Mouse (Mus musculus) lung, postnatal 0 days (tissue): Measurements from ENCODE around the gene Olfr172. TPM values are rescaled to one million over a fixed set of nuclear protein-coding genes. Genes with fewer than 3 reads are reported as not detected.

Experiments
- ATAC-seq: fragments of 200-750 bp; cut with Nextera tagmentation; 2 replicates; pipeline ENCODE4 v1.8.0; 2017; ENCODE audit warnings: moderate library complexity
- DNase-seq: peaks from one replicate; pipeline ENCODE4 v3.0.0-alpha.2; 2016; ENCODE audit warnings: low spot score
- H3K27ac ChIP-seq: fragments of 300-500 bp; sonication (generic); 2 replicates; pipeline ENCODE4 v1.5.1; 2014; ENCODE audit warnings: antibody characterized with exemption, mild to moderate bottlenecking, low read length, mixed read lengths
- H3K27me3 ChIP-seq: fragments of 300-500 bp; sonication (generic); replicated peaks from 2 replicates; pipeline ENCODE4 v1.6.1; 2014; ENCODE audit warnings: low read length, mixed read lengths; ENCODE audit not compliant: insufficient read depth
- H3K36me3 ChIP-seq: fragments of 300-500 bp; sonication (generic); 2 replicates; pipeline ENCODE4 v1.6.1; 2014; ENCODE audit warnings: low read length, mixed read lengths; ENCODE audit not compliant: insufficient read depth
- H3K4me1 ChIP-seq: fragments of 300-500 bp; sonication (generic); 2 replicates; pipeline ENCODE4 v1.6.1; 2014; ENCODE audit warnings: antibody characterized with exemption, low read depth, low read length, mixed read lengths; ENCODE audit not compliant: insufficient read depth
- H3K4me2 ChIP-seq: fragments of 300-500 bp; sonication (generic); replicated peaks from 2 replicates; pipeline ENCODE4 v1.6.1; 2014; ENCODE audit warnings: low read depth, mild to moderate bottlenecking, low read length, moderate library complexity, mixed read lengths
- H3K4me3 ChIP-seq: fragments of 300-500 bp; sonication (generic); 2 replicates; pipeline ENCODE4 v1.5.1; 2014; ENCODE audit warnings: low read depth, low read length
- H3K9ac ChIP-seq: fragments of 300-500 bp; sonication (generic); replicated peaks from 2 replicates; pipeline ENCODE4 v1.6.1; 2014; ENCODE audit warnings: low read depth, mild to moderate bottlenecking
- H3K9me3 ChIP-seq: fragments of 300-500 bp; sonication (generic); 2 replicates; pipeline ENCODE4 v1.6.1; 2016; ENCODE audit warnings: low read length, mixed read lengths
- CTCF ChIP-seq: IDR thresholded peaks from 2 replicates; pipeline ENCODE4 v1.5.1; 2016; ENCODE audit warnings: antibody characterized with exemption, mild to moderate bottlenecking
- EP300 ChIP-seq: IDR thresholded peaks from 2 replicates; pipeline ENCODE4 v1.6.1; 2016; ENCODE audit warnings: antibody characterized with exemption, mild to moderate bottlenecking, control low read depth
- WGBS: fragments of 180-500 bp; shearing (Covaris S2); extraction: QIAGEN DNeasy Blood & Tissue Kit; methylation state at CpG from one replicate; pipeline ENCODE4 v1.1.7; 2014; 5-methylcytosine and 5-hydroxymethylcytosine counted together
- polyA plus RNA-seq: library from polyadenylated mRNA; unstranded; fragments of >200 nt; fragmentation: Nextera tagmentation; extraction: Ambion mirVana; gene quantifications from 2 replicates; pipeline ENCODE4 v1.2.1, GENCODE M21; 2015

The Olfr172 gene
- polyA plus RNA-seq: not detected in 2 replicates

DNA sequence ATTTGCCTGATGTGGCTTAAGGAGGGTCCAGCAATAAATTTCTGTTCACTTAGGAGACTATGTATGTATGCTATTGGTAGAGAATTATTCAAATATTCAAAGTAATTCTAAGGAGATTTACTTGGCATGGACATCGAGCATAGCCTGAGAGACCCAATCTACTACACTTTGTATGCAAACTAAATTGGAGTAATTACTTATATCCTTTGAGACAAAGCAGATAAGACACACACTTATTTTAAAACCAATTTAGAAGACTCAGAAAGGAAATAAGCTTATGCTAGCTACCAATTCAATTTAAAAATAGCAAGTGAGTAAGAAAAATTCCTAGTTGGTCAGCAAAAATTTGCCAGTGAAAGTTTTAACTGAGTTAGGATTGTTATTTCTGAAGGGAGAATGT is at the start of gene Olfr172:
Gene Olfr172 (minus strand): TSS at position 101 of the 400 bp plus-strand sequence.
- Histone ChIP-seq H3K4me2 (no peak within 1 kb of the TSS), H3K9ac (no peak within 1 kb of the TSS)

DNA sequence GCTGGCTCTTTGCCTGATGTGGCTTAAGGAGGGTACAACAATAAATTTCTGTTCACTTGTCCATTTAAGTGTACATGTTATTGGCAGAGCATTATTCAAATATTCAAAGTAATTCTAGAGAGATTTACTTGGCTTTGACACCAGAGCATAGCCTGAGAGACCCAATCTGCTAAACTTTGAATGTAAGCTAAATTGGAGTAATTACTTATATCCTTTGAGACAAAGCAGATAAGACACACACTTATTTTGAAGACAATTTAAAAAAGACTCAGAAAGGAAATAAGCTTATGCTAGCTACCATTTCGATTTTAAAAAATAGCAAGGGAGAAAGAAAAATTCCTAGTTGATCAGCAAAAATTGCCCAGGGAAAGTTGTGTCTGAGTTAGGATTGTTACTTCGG is 37.2 kb upstream of the Olfr172 start, which contains the start of gene Olfr173:
Gene Olfr173 (minus strand): TSS at position 101 of the 400 bp plus-strand sequence.
- H3K4me3 ChIP-seq: no peak within 1 kb of the TSS

More for the DNA sequence above, at the start of gene Olfr172:
- 78% methylated on average over 1 of the region's 1 CpGs for WGBS
- no peak for DNase-seq
- no peak for ATAC-seq
- Histone ChIP-seq H3K9me3 (no peaks in the 10 kb centered on the region), H3K27me3 (no peaks in the 10 kb centered on the region), H3K36me3 (no peaks in the 10 kb centered on the region), H3K4me1 (no peaks in the 10 kb centered on the region), H3K27ac (no peak within 1 kb of the TSS), H3K4me3 (no peak within 1 kb of the TSS)
- no peak for TF ChIP-seq CTCF
- TF ChIP-seq EP300: no peak

DNA sequence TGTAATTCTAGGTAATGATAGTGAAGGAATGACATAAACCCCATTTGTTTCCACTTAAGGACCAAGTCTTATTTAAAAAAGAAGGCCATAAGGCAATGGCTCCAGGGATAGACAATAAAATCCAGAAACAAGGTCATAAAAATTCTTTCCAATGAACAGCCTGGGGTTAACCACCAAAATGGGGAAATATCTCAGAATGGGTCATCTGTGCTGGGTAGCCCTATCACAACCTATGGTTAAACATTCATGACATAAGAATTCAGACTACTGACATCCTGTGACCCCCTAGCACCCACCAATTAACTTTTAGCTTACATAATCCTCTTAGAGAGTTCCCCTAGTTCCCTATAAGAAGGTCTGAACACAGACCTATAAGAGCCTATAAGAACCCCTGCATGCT is 6.8 kb downstream of the Olfr172 start:
- H3K27ac ChIP-seq: no peak overlapping the region
- no peak overlapping the region for H3K4me3 ChIP-seq
- DNase-seq (no peak), ATAC-seq (no peak)
- H3K4me1 ChIP-seq: no peaks in the 10 kb centered on the region
- H3K27me3 ChIP-seq: no peaks in the 10 kb centered on the region
- no peaks in the 10 kb centered on the region for H3K36me3 ChIP-seq
- H3K9me3 ChIP-seq: no peaks in the 10 kb centered on the region
- no peak for TF ChIP-seq EP300
- TF ChIP-seq CTCF: no peak
- H3K4me2 ChIP-seq: no peak overlapping the region
- no peak overlapping the region for H3K9ac ChIP-seq

More for the DNA sequence above, 37.2 kb upstream of the Olfr172 start, which contains the start of gene Olfr173:
- H3K9ac ChIP-seq: no peak within 1 kb of the TSS
- ATAC-seq (no peak), DNase-seq (no peak)
- H3K4me1 ChIP-seq: no peaks in the 10 kb centered on the region
- H3K27me3 ChIP-seq: no peaks in the 10 kb centered on the region
- no peak within 1 kb of the TSS for H3K4me2 ChIP-seq
- 55% methylated on average over 2 of the region's 2 CpGs for WGBS
- H3K36me3 ChIP-seq: no peaks in the 10 kb centered on the region
- no peak within 1 kb of the TSS for H3K27ac ChIP-seq
- TF ChIP-seq CTCF: no peak
- no peak for TF ChIP-seq EP300
- no peaks in the 10 kb centered on the region for H3K9me3 ChIP-seq

DNA sequence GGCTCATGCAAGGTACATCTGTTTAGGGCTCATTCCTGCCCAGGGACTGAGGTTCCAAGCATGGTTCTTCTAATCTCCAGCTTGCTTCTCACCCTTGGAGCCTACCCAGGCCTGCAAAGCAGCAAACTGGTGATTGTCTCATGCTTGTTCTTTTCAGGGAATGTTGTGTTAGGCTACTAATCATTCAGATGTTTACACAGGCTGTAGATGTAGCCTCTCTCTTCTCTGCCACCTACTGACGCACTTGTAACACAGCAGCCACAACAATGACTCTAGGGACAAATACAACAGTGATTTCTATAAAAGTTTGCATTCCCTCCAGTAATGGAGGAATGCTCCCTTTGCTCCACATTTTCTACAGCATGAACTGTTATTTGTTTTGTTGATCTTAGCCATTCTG is 11.7 kb downstream of the Olfr172 start:
- Histone ChIP-seq H3K4me2 (no peak overlapping the region), H3K27ac (no peak overlapping the region), H3K4me3 (no peak overlapping the region), H3K9me3 (no peaks in the 10 kb centered on the region), H3K36me3 (no peaks in the 10 kb centered on the region), H3K9ac (no peak overlapping the region), H3K4me1 (no peaks in the 10 kb centered on the region), H3K27me3 (no peaks in the 10 kb centered on the region)
- TF ChIP-seq EP300: no peak
- TF ChIP-seq CTCF: peak; percentile 73
- 11% methylated on average over 1 of the region's 1 CpGs for WGBS
- DNase-seq: peak; percentile 65
- peak; percentile 35; the same call in 1 of the 2 replicates for ATAC-seq

DNA sequence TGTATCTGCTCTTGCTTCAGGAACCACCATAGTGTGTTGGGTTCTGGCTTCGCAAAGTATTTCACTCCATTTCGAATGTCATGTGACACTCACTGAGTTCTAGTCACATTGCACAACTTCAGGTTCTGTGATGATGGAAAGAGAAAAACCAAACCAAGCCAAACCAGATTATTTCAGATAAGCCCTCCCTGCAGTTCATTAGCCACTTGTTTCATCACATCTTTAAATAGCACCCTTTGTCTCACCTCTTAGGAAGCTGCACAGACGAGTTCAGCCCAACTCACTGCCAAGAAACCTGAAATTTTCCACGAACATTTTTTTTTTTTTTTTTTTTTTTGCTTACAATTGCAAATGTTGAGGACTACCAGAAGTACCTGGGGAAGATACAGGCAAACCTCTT is 16.3 kb downstream of the Olfr172 start:
- TF ChIP-seq EP300: no peak
- TF ChIP-seq CTCF: no peak
- Histone ChIP-seq H3K4me2 (no peak overlapping the region), H3K9me3 (no peaks in the 10 kb centered on the region), H3K9ac (no peak overlapping the region), H3K27ac (no peak overlapping the region), H3K4me1 (no peaks in the 10 kb centered on the region), H3K4me3 (no peak overlapping the region), H3K36me3 (no peaks in the 10 kb centered on the region), H3K27me3 (no peaks in the 10 kb centered on the region)
- ATAC-seq: no peak
- WGBS: 57% methylated on average over 4 of the region's 4 CpGs
- DNase-seq: no peak

DNA sequence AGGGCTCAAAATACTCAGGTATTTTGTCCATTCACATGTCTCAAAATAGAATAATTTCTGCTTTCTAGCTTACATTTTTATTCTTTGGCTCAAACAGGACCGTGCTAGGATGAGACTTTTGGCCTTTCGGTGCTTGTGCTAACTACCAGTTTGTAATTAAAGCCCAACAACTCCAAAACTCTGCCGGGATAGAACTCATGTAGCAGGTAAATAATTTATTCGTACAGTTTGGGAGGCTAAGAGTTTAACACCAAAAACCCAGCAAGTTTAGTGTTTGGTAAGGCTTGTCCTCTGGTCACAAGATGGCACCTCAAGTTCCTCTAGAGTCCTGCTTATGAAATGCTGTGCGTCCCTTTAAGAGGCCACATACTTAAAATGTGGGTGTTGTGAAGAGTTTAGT is 22.2 kb downstream of the Olfr172 start:
- H3K4me3 ChIP-seq: no peak overlapping the region
- TF ChIP-seq EP300: no peak
- no peak for TF ChIP-seq CTCF
- no peaks in the 10 kb centered on the region for H3K27me3 ChIP-seq
- no peaks in the 10 kb centered on the region for H3K4me1 ChIP-seq
- no peaks in the 10 kb centered on the region; the same call in 1 of the 2 replicates for H3K36me3 ChIP-seq
- H3K9ac ChIP-seq: no peak overlapping the region
- H3K4me2 ChIP-seq: no peak overlapping the region
- H3K9me3 ChIP-seq: no peaks in the 10 kb centered on the region
- no peak for ATAC-seq
- WGBS: 91% methylated on average over 5 of the region's 5 CpGs
- no peak overlapping the region for H3K27ac ChIP-seq
- DNase-seq: no peak

DNA sequence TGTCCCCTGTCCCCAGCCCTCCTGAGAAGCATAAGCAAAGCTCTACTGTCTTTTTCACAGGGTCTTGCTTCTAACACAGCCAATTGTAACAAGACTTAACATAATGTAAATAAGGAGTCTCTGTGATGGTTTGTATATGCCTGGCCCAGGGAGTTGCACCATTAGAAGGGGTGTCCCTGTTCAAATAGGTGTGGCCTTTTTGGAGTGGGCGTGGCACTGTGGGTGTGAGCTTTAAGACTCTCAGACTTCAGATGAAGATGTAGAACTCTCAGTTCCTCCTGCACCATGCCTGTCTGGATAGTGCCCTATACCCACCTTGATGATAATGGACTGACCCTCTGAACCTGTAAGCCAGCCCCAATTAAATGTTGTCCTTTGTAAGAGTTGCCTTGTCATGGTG is 24.2 kb downstream of the Olfr172 start:
- no peak for TF ChIP-seq CTCF
- no peak for TF ChIP-seq EP300
- Histone ChIP-seq H3K4me3 (no peak overlapping the region), H3K4me1 (no peaks in the 10 kb centered on the region), H3K27ac (no peak overlapping the region), H3K9me3 (no peaks in the 10 kb centered on the region), H3K36me3 (peaks cover 4% of the 10 kb centered on the region; the same call in 1 of the 2 replicates), H3K9ac (no peak overlapping the region), H3K27me3 (no peaks in the 10 kb centered on the region), H3K4me2 (no peak overlapping the region)
- 92% methylated on average over 1 of the region's 1 CpGs for WGBS
- ATAC-seq (no peak), DNase-seq (no peak)
